Mouse (Mus musculus) midbrain, postnatal 0 days (tissue): ENCODE results near the gene Rngtt. TPM values are rescaled to one million over a fixed set of nuclear protein-coding genes. Genes with fewer than 3 reads are reported as not detected.
"Not testable (repeated sequence)": the region's sequence is repeated elsewhere in the genome, so short reads cannot be mapped to it uniquely, and the experiment has no call there.

Experiments
- ATAC-seq: fragments of 200-750 bp; cut with Nextera tagmentation; 2 replicates; pipeline ENCODE4 v1.8.0; 2017; ENCODE audit warnings: moderate number of reproducible peaks, mild to moderate bottlenecking, moderate TSS enrichment, moderate library complexity; ENCODE audit not compliant: low FRiP score
- DNase-seq: peaks from one replicate; pipeline ENCODE4 v3.0.0-alpha.2; 2015; ENCODE audit warnings: low spot score
- H3K27ac ChIP-seq: fragments of 300-500 bp; sonication (generic); 2 replicates; pipeline ENCODE4 v1.5.1; 2014; ENCODE audit warnings: low read depth, mild to moderate bottlenecking, low read length, mixed read lengths
- H3K27me3 ChIP-seq: fragments of 300-500 bp; sonication (generic); 2 replicates; pipeline ENCODE4 v1.6.1; 2014; ENCODE audit warnings: low read length, control low read depth, mixed read lengths; ENCODE audit not compliant: insufficient read depth
- H3K36me3 ChIP-seq: fragments of 300-500 bp; sonication (generic); 2 replicates; pipeline ENCODE4 v1.6.1; 2014; ENCODE audit warnings: low read length, control low read depth, mixed read lengths; ENCODE audit not compliant: insufficient read depth
- H3K4me1 ChIP-seq: fragments of 300-500 bp; sonication (generic); 2 replicates; pipeline ENCODE4 v1.6.1; 2014; ENCODE audit warnings: mild to moderate bottlenecking, control low read depth, antibody characterized with exemption, low read length, mixed read lengths; ENCODE audit not compliant: insufficient read depth
- H3K4me2 ChIP-seq: fragments of 300-500 bp; sonication (generic); 2 replicates; pipeline ENCODE4 v1.6.1; 2014; ENCODE audit warnings: low read depth, mild to moderate bottlenecking, low read length, mixed read lengths; ENCODE audit not compliant: poor library complexity, severe bottlenecking
- H3K4me3 ChIP-seq: fragments of 300-500 bp; sonication (generic); 2 replicates; pipeline ENCODE4 v1.5.1; 2014; ENCODE audit warnings: low read depth, mild to moderate bottlenecking, low read length, moderate library complexity
- H3K9ac ChIP-seq: fragments of 300-500 bp; sonication (generic); replicated peaks from 2 replicates; pipeline ENCODE4 v1.6.1; 2014; ENCODE audit warnings: mild to moderate bottlenecking, low read length, moderate library complexity, mixed read lengths; ENCODE audit not compliant: poor library complexity, severe bottlenecking
- H3K9me3 ChIP-seq: fragments of 300-500 bp; sonication (generic); 2 replicates; pipeline ENCODE4 v1.6.1; 2016; ENCODE audit warnings: low read length, control low read depth
- CTCF ChIP-seq: IDR thresholded peaks from 2 replicates; pipeline ENCODE4 v1.5.1; 2016; ENCODE audit warnings: antibody characterized with exemption, mild to moderate bottlenecking
- WGBS: fragments of 180-500 bp; shearing (Covaris S2); extraction: QIAGEN DNeasy Blood & Tissue Kit; methylation state at CpG from one replicate; pipeline ENCODE4 v1.1.7; 2014; 5-methylcytosine and 5-hydroxymethylcytosine counted together
- polyA plus RNA-seq: library from polyadenylated mRNA; unstranded; fragments of >200 nt; fragmentation: Nextera tagmentation; extraction: Ambion mirVana; gene quantifications from 2 replicates; pipeline ENCODE4 v1.2.1, GENCODE M21; 2015
- total RNA-seq: library from RNA; depleted of rRNA; stranded (reverse); fragments of >200 nt; gene quantifications from 2 replicates; pipeline ENCODE4 v1.2.3, GENCODE M21; 2014

Rngtt gene
- total and polyA plus RNA-seq, 2 experiments from 2014 or later, result 16.1 to 16.8 TPM

- H3K9ac ChIP-seq, result no peak overlapping the region
- no peaks in the 10 kb centered on the region for H3K9me3 ChIP-seq
- H3K4me1 ChIP-seq, result no peaks in the 10 kb centered on the region
- no peak overlapping the region for H3K27ac ChIP-seq
- no peaks in the 10 kb centered on the region for H3K36me3 ChIP-seq
- no peak for TF ChIP-seq CTCF
- 88% methylated on average over 6 of the region's 6 CpGs for WGBS
- H3K4me3 ChIP-seq, result no peak overlapping the region
- no peak overlapping the region for H3K4me2 ChIP-seq
- ATAC-seq (no peak), DNase-seq (no peak)
- H3K27me3 ChIP-seq, result no peaks in the 10 kb centered on the region
Measured at GRCm38 (mm10) chr4:33441864-33442263, 131.8 kb downstream of the Rngtt start.

DNA sequence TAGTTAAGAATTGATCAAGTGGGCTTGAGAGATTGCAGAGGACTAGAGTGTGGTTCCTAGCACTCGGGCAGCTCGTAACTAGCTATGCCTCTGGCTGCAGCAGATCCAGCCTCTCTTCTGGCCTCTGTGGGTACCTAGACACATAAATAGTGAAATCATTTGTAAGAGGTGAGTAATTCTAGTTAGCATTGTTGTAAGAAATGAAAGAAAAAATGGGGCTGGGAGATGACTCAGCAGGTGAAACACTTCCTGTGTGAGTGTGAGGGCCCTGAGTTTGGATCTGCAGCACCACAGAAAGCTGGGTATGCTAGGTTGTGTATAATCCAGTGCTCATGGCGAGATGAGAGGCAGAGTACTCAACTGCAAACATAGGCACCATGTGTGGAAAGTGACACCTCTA lies 136.2 kb downstream of the Rngtt start:
- DNase-seq (no peak), ATAC-seq (no peak)
- 96% methylated on average over 3 of the region's 3 CpGs for WGBS
- TF ChIP-seq CTCF, result no peak
- Histone ChIP-seq H3K9me3 (no peaks in the 10 kb centered on the region), H3K4me3 (no peak overlapping the region), H3K4me2 (no peak overlapping the region), H3K9ac (no peak overlapping the region), H3K36me3 (no peaks in the 10 kb centered on the region), H3K27me3 (no peaks in the 10 kb centered on the region), H3K27ac (no peak overlapping the region), H3K4me1 (no peaks in the 10 kb centered on the region)

- WGBS, result 94% methylated on average over 3 of the region's 3 CpGs
- ATAC-seq, result no peak
Measured at GRCm38 (mm10) chr4:33446881-33447280, 136.8 kb downstream of the Rngtt start.

DNA sequence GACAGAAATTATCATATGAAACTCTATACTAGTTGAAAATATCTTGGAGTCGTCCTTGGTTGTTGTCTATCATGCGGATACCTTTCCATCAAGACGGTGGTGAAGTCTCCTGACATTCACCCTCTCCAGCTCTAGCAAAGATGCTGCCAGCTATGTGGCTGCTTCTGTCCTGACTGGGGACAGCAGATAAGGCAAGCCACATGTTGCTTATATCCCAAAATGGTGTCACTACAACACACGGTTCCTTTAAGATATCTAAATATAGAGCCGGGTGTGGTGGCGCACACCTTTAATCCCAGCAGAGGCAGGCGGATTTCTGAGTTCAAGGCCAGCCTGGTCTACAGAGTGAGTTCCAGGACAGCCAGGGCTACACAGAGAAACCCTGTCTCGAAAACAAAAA lies 140.2 kb downstream of the Rngtt start:
- H3K4me1 ChIP-seq, result not testable (repeated sequence)

More at GRCm38 (mm10) chr4:33446881-33447280, 136.8 kb downstream of the Rngtt start:
- H3K9ac ChIP-seq, result no peak overlapping the region
- no peaks in the 10 kb centered on the region for H3K4me1 ChIP-seq
- no peak overlapping the region for H3K27ac ChIP-seq
- no peaks in the 10 kb centered on the region for H3K9me3 ChIP-seq
- no peaks in the 10 kb centered on the region for H3K27me3 ChIP-seq
- no peaks in the 10 kb centered on the region for H3K36me3 ChIP-seq
- peak; percentile 30 for DNase-seq
- H3K4me3 ChIP-seq, result no peak overlapping the region
- no peak overlapping the region for H3K4me2 ChIP-seq
- TF ChIP-seq CTCF, result no peak

GRCm38 (mm10) chr4:33459851-33460250 lies 149.7 kb downstream of the Rngtt start:
- H3K27ac ChIP-seq, result no peak overlapping the region
- ATAC-seq, result no peak

More for the DNA sequence above, 140.2 kb downstream of the Rngtt start:
- not testable (repeated sequence) for DNase-seq, H3K9ac ChIP-seq, H3K9me3 ChIP-seq, H3K36me3 ChIP-seq, H3K27me3 ChIP-seq, H3K27ac ChIP-seq, H3K4me2 ChIP-seq, H3K4me3 ChIP-seq, ATAC-seq
- WGBS, result 96% methylated on average over 8 of the region's 8 CpGs

DNA sequence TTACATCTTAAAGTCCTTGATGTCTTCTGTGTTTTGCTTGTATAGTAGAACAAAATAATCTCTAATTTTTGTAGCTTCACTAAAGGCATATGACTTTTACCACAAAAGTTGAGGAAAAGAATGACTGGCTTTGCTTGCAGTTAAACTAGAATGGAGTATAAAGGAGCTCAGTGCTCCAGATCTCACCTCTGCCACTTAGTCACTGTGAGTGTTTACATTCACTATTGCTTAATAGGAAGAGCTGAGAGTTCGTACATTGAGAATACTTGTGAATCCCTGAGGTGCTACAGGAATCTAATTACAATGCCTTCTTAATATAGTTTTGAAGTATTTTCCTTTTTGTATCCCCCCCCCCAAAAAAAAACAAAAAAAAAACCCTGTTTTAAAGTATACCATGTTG lies 154.3 kb downstream of the Rngtt start:
- Histone ChIP-seq H3K9ac (no peak overlapping the region), H3K4me2 (no peak overlapping the region), H3K4me3 (no peak overlapping the region), H3K27me3 (no peaks in the 10 kb centered on the region), H3K36me3 (no peaks in the 10 kb centered on the region), H3K4me1 (no peaks in the 10 kb centered on the region), H3K27ac (no peak overlapping the region), H3K9me3 (no peaks in the 10 kb centered on the region)
- WGBS, result 78% methylated on average over 1 of the region's 1 CpGs
- no peak for DNase-seq
- ATAC-seq, result no peak
- no peak for TF ChIP-seq CTCF

More at GRCm38 (mm10) chr4:33459851-33460250, 149.7 kb downstream of the Rngtt start:
- Histone ChIP-seq H3K4me1 (no peaks in the 10 kb centered on the region), H3K9me3 (no peaks in the 10 kb centered on the region), H3K4me3 (no peak overlapping the region), H3K27me3 (no peaks in the 10 kb centered on the region), H3K9ac (no peak overlapping the region), H3K36me3 (no peaks in the 10 kb centered on the region), H3K4me2 (no peak overlapping the region)
- 93% methylated on average over 3 of the region's 3 CpGs for WGBS
- TF ChIP-seq CTCF, result no peak
- DNase-seq, result no peak
